Mouse (Mus musculus) kidney, embryonic 14.5 days (tissue): ENCODE data around the gene Zfp759. TPM values are rescaled to one million over a fixed set of nuclear protein-coding genes. Genes with fewer than 3 reads are reported as not detected.
"Not testable (repeated sequence)": the region's sequence is repeated elsewhere in the genome, so short reads cannot be mapped to it uniquely, and the experiment has no call there.

Source experiments
- ATAC-seq: fragments of 200-750 bp; cut with Nextera tagmentation; 2 replicates; pipeline ENCODE4 v1.8.0; 2017; ENCODE audit warnings: moderate number of reproducible peaks, mild to moderate bottlenecking, moderate TSS enrichment, moderate library complexity; ENCODE audit not compliant: low FRiP score, low TSS enrichment
- H3K27ac ChIP-seq: fragments of 300-500 bp; sonication (generic); 2 replicates; pipeline ENCODE4 v1.5.1; 2014; ENCODE audit warnings: low read depth, mild to moderate bottlenecking, low read length, moderate library complexity, mixed read lengths
- H3K27me3 ChIP-seq: fragments of 300-500 bp; sonication (generic); 2 replicates; pipeline ENCODE4 v1.6.1; 2014; ENCODE audit warnings: mild to moderate bottlenecking, low read length; ENCODE audit not compliant: control insufficient read depth, insufficient read depth
- H3K36me3 ChIP-seq: fragments of 300-500 bp; sonication (generic); 2 replicates; pipeline ENCODE4 v1.6.1; 2014; ENCODE audit warnings: low read length, mixed read lengths; ENCODE audit not compliant: control insufficient read depth, insufficient read depth
- H3K4me1 ChIP-seq: fragments of 300-500 bp; sonication (generic); 2 replicates; pipeline ENCODE4 v1.6.1; 2014; ENCODE audit warnings: low read length, mixed read lengths; ENCODE audit not compliant: control insufficient read depth, insufficient read depth
- H3K4me2 ChIP-seq: fragments of 300-500 bp; sonication (generic); replicated peaks from 2 replicates; pipeline ENCODE4 v1.6.1; 2014; ENCODE audit warnings: low read depth, mild to moderate bottlenecking, low read length
- H3K4me3 ChIP-seq: fragments of 300-500 bp; sonication (generic); 2 replicates; pipeline ENCODE4 v1.5.1; 2014; ENCODE audit warnings: mild to moderate bottlenecking, low read length
- H3K9ac ChIP-seq: fragments of 300-500 bp; sonication (generic); 2 replicates; pipeline ENCODE4 v1.6.1; 2014; ENCODE audit warnings: low read depth, mild to moderate bottlenecking, low read length, moderate library complexity
- H3K9me3 ChIP-seq: fragments of 300-500 bp; sonication (generic); 2 replicates; pipeline ENCODE4 v1.6.1; 2016; ENCODE audit warnings: low read length; ENCODE audit not compliant: control insufficient read depth
- WGBS: fragments of 180-500 bp; shearing (Covaris S2); extraction: QIAGEN DNeasy Blood & Tissue Kit; methylation state at CpG from one replicate; pipeline ENCODE4 v1.1.7; 2014; 5-methylcytosine and 5-hydroxymethylcytosine counted together
- polyA plus RNA-seq: library from polyadenylated mRNA; unstranded; fragments of >200 nt; fragmentation: Nextera tagmentation; extraction: Ambion mirVana; gene quantifications from 2 replicates; pipeline ENCODE4 v1.2.1, GENCODE M21; 2014

Zfp759 gene
- polyA plus RNA-seq = 1.7 and 2.9 TPM in 2 replicates

DNA sequence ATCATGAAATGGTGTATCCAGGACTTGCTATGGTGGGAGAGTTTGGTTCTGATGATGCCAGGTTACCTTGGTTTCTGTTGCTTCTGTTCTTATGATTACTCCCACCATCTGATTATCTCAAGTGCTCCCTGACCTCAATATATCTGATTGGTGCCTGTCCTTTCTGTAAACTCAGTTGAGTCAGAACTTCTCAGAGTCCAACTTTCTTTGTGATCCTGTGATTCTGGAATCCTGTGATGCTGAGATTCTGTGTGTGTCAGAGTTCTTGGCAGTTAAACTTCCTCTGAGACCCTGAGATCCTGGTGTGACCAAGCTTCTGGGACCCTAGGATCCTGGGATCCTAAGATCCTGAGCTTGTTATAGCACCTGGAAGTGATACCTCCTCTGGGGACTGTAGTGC lies at the start of gene Zfp759:
Gene Zfp759, plus strand, starts transcription at position 301 of the 400 bp plus-strand sequence.
- H3K4me2 ChIP-seq, H3K36me3 ChIP-seq, ATAC-seq, H3K9me3 ChIP-seq, H3K9ac ChIP-seq, H3K4me1 ChIP-seq, H3K27ac ChIP-seq, H3K27me3 ChIP-seq, H3K4me3 ChIP-seq: not testable (repeated sequence)

DNA sequence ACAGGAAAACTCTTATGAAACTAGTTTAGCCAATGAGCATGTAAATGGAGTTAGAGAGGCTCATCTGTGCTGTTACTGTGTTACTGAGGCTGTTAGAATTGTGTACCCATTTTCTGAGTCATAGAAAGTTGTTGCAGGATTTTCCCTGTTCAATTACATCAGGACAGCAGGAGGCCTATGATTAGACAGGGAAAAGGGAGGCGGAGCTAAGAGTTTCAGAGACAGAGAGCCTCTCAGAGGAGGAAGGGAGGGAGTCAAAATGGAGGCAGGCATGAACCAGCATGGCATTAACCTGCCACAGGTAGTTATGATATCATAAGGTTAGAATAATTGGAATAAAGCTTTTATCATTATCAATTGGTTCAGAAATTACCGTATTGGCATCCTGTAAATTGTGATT lies 48.7 kb upstream of the Zfp759 start:
- Histone ChIP-seq H3K4me1 (no peaks in the 10 kb centered on the region), H3K9ac (no peak overlapping the region), H3K27ac (no peak overlapping the region), H3K4me2 (no peak overlapping the region), H3K9me3 (peaks cover 25% of the 10 kb centered on the region), H3K36me3 (peaks cover 40% of the 10 kb centered on the region), H3K27me3 (no peaks in the 10 kb centered on the region), H3K4me3 (no peak overlapping the region)
- no peak for ATAC-seq
- 96% methylated on average over 2 of the region's 2 CpGs for WGBS

DNA sequence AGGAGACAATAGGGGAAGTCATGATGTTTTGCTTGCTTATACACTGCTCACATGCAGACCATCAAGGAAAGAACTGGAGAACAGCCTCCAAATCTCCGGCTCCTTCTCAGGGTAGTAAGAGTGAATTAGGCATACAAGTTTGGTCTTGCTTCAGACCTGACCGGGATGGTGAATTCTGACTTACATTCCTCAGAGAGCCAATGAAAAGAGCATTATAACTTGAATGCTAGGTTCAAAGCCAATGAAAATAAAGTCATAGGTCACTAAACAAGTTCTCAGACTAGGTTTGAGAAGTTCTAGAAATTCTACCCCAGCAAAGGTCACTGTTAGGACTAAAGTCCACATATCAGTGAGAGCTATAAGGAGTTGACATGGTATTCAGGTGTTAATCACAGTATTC lies 44.2 kb upstream of the Zfp759 start:
- WGBS = 100% methylated on average over 2 of the region's 2 CpGs
- H3K4me3 ChIP-seq = no peak overlapping the region
- no peak for ATAC-seq
- no peak overlapping the region for H3K27ac ChIP-seq
- H3K4me1 ChIP-seq = no peaks in the 10 kb centered on the region
- H3K4me2 ChIP-seq = no peak overlapping the region
- peaks cover 21% of the 10 kb centered on the region for H3K36me3 ChIP-seq
- no peaks in the 10 kb centered on the region for H3K27me3 ChIP-seq
- H3K9me3 ChIP-seq = peaks cover 5% of the 10 kb centered on the region
- no peak overlapping the region for H3K9ac ChIP-seq

DNA sequence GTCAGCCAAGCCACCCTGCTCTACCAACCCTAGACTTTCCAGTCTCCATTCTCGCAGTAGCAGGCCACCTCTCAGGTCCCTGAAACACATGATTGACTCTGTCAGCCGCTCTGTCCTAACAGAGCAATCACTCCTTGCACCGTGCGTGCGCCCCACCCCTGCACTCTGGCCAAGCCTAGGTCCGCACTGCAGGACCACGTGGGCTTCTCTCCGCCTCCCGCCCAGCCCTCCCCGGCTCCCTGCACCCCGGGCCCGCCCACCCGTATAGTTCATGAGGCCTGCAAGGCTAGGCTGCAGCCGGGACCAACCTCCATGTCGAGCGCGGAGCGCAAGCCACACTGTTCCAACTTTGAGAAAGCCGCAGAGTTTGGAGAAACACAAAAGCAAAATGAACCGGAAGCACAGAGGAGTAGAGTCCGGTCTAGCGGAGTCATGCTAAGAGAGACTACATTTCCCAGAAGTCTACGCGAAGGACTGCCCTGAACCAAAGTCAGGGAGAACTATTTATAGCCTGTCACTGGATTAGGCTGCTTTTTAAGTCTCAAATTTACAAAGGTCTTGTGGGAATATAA lies 40.2 kb upstream of the Zfp759 start:
- Histone ChIP-seq H3K4me2 (peak overlapping the region; percentile 61), H3K9me3 (no peaks in the 10 kb centered on the region), H3K9ac (peak overlapping the region; percentile 61), H3K27me3 (no peaks in the 10 kb centered on the region), H3K27ac (peak overlapping the region; percentile 91), H3K36me3 (no peaks in the 10 kb centered on the region; the same call in 1 of the 2 replicates), H3K4me1 (no peaks in the 10 kb centered on the region), H3K4me3 (peak overlapping the region; percentile 64)
- ATAC-seq = peak; percentile 100
- 1% methylated on average over 24 of the region's 24 CpGs for WGBS

DNA sequence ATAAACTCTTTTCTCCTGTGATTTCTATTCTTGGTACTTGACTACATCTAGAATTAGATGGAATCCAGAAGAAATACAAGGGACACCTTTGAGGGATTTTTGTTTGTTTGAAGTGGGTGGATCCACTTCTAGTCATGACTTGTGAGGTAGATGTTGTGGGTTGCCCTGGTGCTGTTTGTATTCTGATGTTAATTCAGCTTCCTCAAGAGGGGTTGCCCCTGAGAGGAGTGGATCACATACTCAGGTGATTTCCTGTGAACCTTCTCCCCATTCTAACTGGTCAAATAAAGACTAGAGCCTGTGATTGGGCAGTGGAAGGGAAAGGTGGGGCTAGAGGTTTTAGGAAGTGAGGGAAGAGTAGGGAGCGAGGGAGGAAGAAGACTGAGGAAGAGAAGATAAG lies 39.5 kb upstream of the Zfp759 start:
- Histone ChIP-seq H3K27me3 (no peaks in the 10 kb centered on the region), H3K4me3 (peak overlapping the region; percentile 64; the same call in 1 of the 2 replicates), H3K9ac (0 out of 2 replicates have a peak overlapping the region, but pooled peaks have one; percentile 61), H3K27ac (peak overlapping the region; percentile 91; the same call in 1 of the 2 replicates), H3K4me2 (peak overlapping the region; percentile 61), H3K36me3 (no peaks in the 10 kb centered on the region; the same call in 1 of the 2 replicates), H3K9me3 (no peaks in the 10 kb centered on the region), H3K4me1 (no peaks in the 10 kb centered on the region)
- WGBS = 67% methylated on average over 1 of the region's 1 CpGs
- no peak for ATAC-seq

DNA sequence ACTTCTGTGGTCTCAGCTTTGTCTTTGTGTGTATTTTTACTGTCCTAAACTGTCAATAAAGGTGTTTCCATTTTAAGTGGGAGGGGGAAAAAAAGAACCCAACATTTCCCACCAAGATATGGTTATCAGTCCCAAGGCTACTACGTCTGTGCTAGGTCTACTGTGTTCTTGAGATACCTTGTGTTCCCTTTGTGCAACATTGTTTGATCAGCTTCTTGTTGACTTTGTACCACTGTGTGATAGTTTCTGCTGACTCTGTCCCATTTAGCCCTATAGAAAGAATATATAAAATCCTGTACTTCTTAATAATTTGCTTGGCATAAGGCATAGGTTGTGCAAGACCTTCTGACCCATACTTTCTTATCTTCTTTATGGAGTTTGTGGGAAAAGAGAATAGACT lies 31.3 kb upstream of the Zfp759 start:
- H3K27me3 ChIP-seq = no peaks in the 10 kb centered on the region
- H3K36me3 ChIP-seq = no peaks in the 10 kb centered on the region
- 83% methylated on average over 1 of the region's 1 CpGs for WGBS
- H3K9me3 ChIP-seq = no peaks in the 10 kb centered on the region
- H3K27ac ChIP-seq = no peak overlapping the region
- H3K4me2 ChIP-seq = no peak overlapping the region
- no peaks in the 10 kb centered on the region for H3K4me1 ChIP-seq
- no peak overlapping the region for H3K4me3 ChIP-seq
- no peak for ATAC-seq
- no peak overlapping the region for H3K9ac ChIP-seq

DNA sequence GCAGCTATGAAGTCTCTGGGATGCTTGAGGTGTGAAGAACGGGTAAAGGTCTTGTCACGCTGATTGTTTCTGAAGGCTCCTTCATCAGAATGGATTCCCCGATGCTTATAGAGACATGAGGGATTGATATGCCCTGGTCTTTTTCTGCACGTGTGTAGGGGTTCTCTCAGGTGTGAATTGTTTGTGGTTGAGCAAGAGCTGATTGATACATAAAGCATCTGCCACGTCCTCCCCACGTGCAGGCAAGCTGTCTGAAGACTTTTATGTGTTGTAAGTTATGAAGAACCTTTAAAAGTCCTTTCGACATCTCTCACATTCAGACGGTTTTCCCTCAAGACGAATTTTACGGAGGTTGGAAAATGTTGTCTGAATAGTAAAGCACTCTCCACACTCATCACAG lies 23.6 kb upstream of the Zfp759 start, which contains the start of gene Zfp708:
Gene Zfp708, minus strand, starts transcription at position 101 of the 400 bp plus-strand sequence.
- no peaks in the 10 kb centered on the region for H3K9me3 ChIP-seq
- no peak within 1 kb of the TSS for H3K27ac ChIP-seq
- no peak within 1 kb of the TSS for H3K4me3 ChIP-seq
- 92% methylated on average over 10 of the region's 10 CpGs for WGBS
- no peak within 1 kb of the TSS for H3K9ac ChIP-seq
- ATAC-seq = no peak
- no peak within 1 kb of the TSS for H3K4me2 ChIP-seq
- H3K36me3 ChIP-seq = 0 out of 2 replicates have a peak, but pooled peaks cover 3% of the 10 kb centered on the region
- no peaks in the 10 kb centered on the region for H3K4me1 ChIP-seq
- no peaks in the 10 kb centered on the region for H3K27me3 ChIP-seq

DNA sequence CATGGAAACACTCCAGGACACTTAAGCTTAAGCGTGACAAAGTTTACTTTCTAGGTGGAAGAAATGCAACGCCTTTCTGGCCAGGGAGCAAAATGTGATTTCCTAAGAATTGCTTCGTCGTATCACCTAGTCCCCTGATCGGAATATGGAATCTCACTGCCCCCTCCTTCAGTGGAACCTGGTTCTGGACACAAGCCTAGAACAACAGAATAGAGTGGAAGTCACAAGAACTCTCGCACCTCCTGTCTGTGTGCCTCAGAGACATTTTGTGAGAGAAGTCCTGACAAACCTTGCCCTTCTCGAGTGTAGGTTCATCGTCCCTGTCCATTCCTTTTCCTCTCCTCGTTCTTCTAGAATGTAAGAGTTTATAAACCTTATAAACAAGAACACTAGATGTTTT lies 13.8 kb upstream of the Zfp759 start:
- H3K27ac ChIP-seq = peak overlapping the region; percentile 83; the same call in 1 of the 2 replicates
- H3K9me3 ChIP-seq = peaks cover 4% of the 10 kb centered on the region; the same call in 1 of the 2 replicates
- ATAC-seq = peak; percentile 3; the same call in 1 of the 2 replicates
- H3K36me3 ChIP-seq = 0 out of 2 replicates have a peak, but pooled peaks cover 3% of the 10 kb centered on the region
- H3K27me3 ChIP-seq = no peaks in the 10 kb centered on the region
- peak overlapping the region; percentile 73 for H3K9ac ChIP-seq
- peak overlapping the region; percentile 64 for H3K4me3 ChIP-seq
- peaks cover 5% of the 10 kb centered on the region for H3K4me1 ChIP-seq
- peak overlapping the region; percentile 77 for H3K4me2 ChIP-seq
- WGBS = 55% methylated on average over 9 of the region's 9 CpGs

DNA sequence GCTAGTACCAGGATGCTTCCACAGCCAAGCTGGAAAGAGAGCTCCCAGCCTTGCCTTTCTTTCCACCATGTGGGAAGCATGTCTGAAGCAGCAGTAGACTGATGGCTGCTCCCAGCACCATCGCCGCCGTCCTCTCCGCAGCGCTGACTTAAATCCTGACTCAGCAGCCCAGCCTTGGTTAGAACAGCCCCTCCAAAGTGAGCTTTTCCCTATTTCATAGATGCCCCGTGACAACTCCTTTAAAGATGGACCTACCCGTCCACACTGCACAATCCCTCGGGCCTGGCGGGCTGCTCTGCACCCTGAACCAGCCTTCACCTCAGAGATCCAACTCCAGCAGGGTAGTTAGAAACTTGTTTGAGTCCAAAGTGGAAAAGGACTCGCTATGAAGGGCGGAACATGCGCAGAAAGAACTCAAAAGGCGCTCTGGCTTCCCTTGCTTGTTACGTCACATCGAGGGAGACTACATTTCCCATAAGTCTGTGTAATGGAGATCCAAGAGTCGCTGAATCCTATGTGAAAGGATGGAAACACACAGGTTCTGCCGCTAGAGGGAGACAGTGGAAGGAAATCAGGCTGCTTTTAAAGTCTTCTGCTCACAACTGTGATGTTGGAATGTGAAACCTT lies 13.2 kb upstream of the Zfp759 start, which contains the start of gene Gm28557:
Gene Gm28557, minus strand, starts transcription at position 411 of the 627 bp plus-strand sequence.
- Histone ChIP-seq H3K9ac (peak within 1 kb of the TSS; percentile 73), H3K4me3 (peak within 1 kb of the TSS; percentile 64), H3K27ac (peak within 1 kb of the TSS; percentile 83), H3K4me2 (peak within 1 kb of the TSS; percentile 77), H3K27me3 (no peaks in the 10 kb centered on the region), H3K36me3 (0 out of 2 replicates have a peak, but pooled peaks cover 3% of the 10 kb centered on the region), H3K9me3 (peaks cover 4% of the 10 kb centered on the region; the same call in 1 of the 2 replicates), H3K4me1 (peaks cover 5% of the 10 kb centered on the region)
- under 1% methylated on average over 17 of the region's 17 CpGs for WGBS
- peak; percentile 99 for ATAC-seq
